Mouse (Mus musculus) spleen, adult 2 months (tissue): ENCODE results near the gene Gm8251.

Source experiments
- CTCF ChIP-seq: fragments of 200-500 bp; IDR thresholded peaks from 2 replicates; pipeline ENCODE4 v1.5.1; 2011; ENCODE audit warnings: mild to moderate bottlenecking, inconsistent platforms; ENCODE audit not compliant: insufficient read depth, insufficient read length, insufficient replicate concordance; ENCODE audit errors: extremely low read depth
- POLR2A ChIP-seq: fragments of 200-500 bp; IDR thresholded peaks from 2 replicates; pipeline ENCODE4 v1.6.1; 2011; ENCODE audit warnings: low read depth, low read length, inconsistent platforms

- TF ChIP-seq CTCF (no peak), POLR2A (no peak)
Measured at GRCm38 (mm10) chr1:44046556-44046955, 15.2 kb downstream of the Gm8251 start.
